Mouse (Mus musculus): ENCODE results near the gene Gm16440. TPM values are rescaled to one million over a fixed set of nuclear protein-coding genes. Genes with fewer than 3 reads are reported as not detected.

The Gm16440 gene
- polyA plus RNA-seq (2012; rRNA removed) = not detected in 2 replicates

DNA sequence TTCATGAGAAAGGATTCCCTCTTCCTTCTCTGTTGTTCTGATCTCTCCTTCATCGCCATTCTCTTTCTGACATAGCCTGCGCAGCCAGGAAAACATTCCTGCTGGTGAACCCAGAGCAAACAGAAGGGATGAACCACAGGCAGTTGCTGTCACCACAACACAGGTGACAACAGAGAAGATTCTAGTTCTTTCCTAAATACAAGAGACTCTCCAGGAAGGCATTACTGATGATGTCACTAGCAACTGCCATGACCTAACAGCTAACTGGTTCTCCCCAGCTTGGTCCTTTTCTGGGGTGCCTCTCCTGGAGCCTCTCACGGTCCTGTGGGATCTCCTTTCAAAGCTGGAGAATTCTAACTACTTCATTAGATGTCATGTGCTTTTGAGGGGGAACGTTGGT lies at the start of gene Gm16440:
TSS of gene Gm16440 (minus strand) at position 101 of the 400 bp plus-strand sequence.

DNA sequence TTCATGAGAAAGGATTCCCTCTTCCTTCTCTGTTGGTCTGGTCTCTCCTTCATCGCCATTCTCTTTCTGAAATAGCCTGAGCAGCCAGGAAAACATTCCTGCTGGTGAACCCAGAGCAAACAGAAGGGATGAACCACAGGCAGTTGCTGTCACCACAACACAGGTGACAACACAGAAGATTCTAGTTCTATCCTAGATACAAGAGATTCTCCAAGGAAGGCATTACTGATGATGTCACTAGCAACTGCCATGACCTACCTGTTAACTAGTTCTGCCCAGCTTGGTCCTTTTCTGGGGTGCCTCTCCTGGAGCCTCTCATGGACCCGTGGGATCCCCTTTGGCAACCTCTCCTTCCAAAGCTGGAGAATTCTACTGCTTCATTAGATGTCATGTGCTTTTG lies 22.3 kb upstream of the Gm16440 start, which contains the start of gene Gm3591:
TSS of gene Gm3591 (minus strand) at position 101 of the 400 bp plus-strand sequence.

DNA sequence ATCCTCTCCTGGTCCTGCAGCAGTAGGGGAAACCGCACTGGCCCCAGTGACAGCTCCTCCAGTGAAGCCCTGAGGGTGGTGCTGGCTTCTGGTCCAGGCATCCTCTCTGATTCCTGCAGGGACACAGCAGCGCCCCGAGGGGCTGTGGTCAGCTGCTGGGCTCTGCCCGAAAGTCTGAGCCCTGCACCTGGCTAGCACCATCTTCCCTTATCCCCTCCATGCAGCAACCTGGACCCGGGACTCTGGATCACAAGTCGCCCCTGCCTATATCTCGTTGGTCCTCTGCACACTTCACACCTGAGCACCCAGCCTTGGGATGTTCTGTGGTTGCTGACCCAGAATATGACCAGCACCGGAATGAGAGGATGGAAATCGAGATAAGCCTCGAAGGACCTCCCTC lies 46.5 kb downstream of the Gm16440 start, which contains the start of gene Gm3618:
TSS of gene Gm3618 (minus strand) at position 101 of the 400 bp plus-strand sequence.

Other genes starting within 250 kb of the Gm16440 start
- gene Gm21560, start 171.0 kb downstream of the Gm16440 start, polyA plus RNA-seq (2012; rRNA removed) = not detected in 2 replicates
- gene Gm3411, start 103.1 kb downstream of the Gm16440 start, polyA plus RNA-seq (2012; rRNA removed) = 0.01 TPM in 1 of 2 replicates, not detected in the other
- gene Gm21103, start 85.5 kb downstream of the Gm16440 start, polyA plus RNA-seq (2012; rRNA removed) = not detected in 2 replicates
- gene Gm3618, start 46.6 kb downstream of the Gm16440 start, polyA plus RNA-seq (2012; rRNA removed) = not detected in 2 replicates
- gene Gm3591, start 22.2 kb upstream of the Gm16440 start, polyA plus RNA-seq (2012; rRNA removed) = 0.02 TPM in 1 of 2 replicates, not detected in the other
- not detected in 2 replicates for gene Gm3594, start 54.3 kb upstream of the Gm16440 start, polyA plus RNA-seq (2012; rRNA removed)
- gene Gm8356, start 147.0 kb upstream of the Gm16440 start, polyA plus RNA-seq (2012; rRNA removed) = not detected in 2 replicates
- gene Gm3629, start 200.3 kb upstream of the Gm16440 start, polyA plus RNA-seq (2012; rRNA removed) = not detected in 2 replicates
- gene Gm3460, start 232.1 kb upstream of the Gm16440 start, polyA plus RNA-seq (2012; rRNA removed) = not detected in 2 replicates